Mouse (Mus musculus): ENCODE measurements around the gene Gm10065. TPM values are rescaled to one million over a fixed set of nuclear protein-coding genes. Genes with fewer than 3 reads are reported as not detected.

Gm10065 gene
- polyA plus RNA-seq, 1 experiment from 2014 or later: not detected

MicroRNAs encoded within 50 kb of the gene (microRNA counts, 519-probe panel; counts per million panel counts)
- microRNA mmu-miR-1896: 3,492 counts per million, percentile 63 among the panel's probes with 10 or more counts

Small RNAs within 50 kb of the gene (microRNA-seq; reads per million reads assigned to microRNA genes)
- gene Mir1896: not detected

Other genes starting within 250 kb of the Gm10065 start
- gene Gpx5, start 186.7 kb downstream of the Gm10065 start, polyA plus RNA-seq (2015; fragmentation: Nextera tagmentation; extraction: Ambion mirVana): not detected in 2 replicates
- 0.28 and 0.52 TPM in 2 replicates for gene Gpx6, start 167.3 kb downstream of the Gm10065 start, polyA plus RNA-seq (2015; fragmentation: Nextera tagmentation; extraction: Ambion mirVana)
- not detected in 2 replicates for gene Olfr1367, start 132.5 kb downstream of the Gm10065 start, polyA plus RNA-seq (2015; fragmentation: Nextera tagmentation; extraction: Ambion mirVana)
- gene Zscan12, start 116.6 kb downstream of the Gm10065 start, polyA plus RNA-seq (2015; fragmentation: Nextera tagmentation; extraction: Ambion mirVana): 14.6 and 15.3 TPM in 2 replicates
- 101 and 105 TPM in 2 replicates for gene Zkscan3, start 76.7 kb downstream of the Gm10065 start, polyA plus RNA-seq (2015; fragmentation: Nextera tagmentation; extraction: Ambion mirVana)
- 3.5 and 3.7 TPM in 2 replicates for gene Pgbd1, start 38.4 kb downstream of the Gm10065 start, polyA plus RNA-seq (2015; fragmentation: Nextera tagmentation; extraction: Ambion mirVana)
- gene Zscan26, start 25.7 kb downstream of the Gm10065 start, polyA plus RNA-seq (2015; fragmentation: Nextera tagmentation; extraction: Ambion mirVana): 37.8 and 37.9 TPM in 2 replicates
- gene Nkapl, start 10.9 kb downstream of the Gm10065 start, polyA plus RNA-seq (2015; fragmentation: Nextera tagmentation; extraction: Ambion mirVana): 2.9 and 3.1 TPM in 2 replicates
- 4.0 and 4.9 TPM in 2 replicates for gene Zkscan4, start 534 bp downstream of the Gm10065 start, polyA plus RNA-seq (2015; fragmentation: Nextera tagmentation; extraction: Ambion mirVana)
- gene AK157302, start 15.8 kb upstream of the Gm10065 start, polyA plus RNA-seq (2015; fragmentation: Nextera tagmentation; extraction: Ambion mirVana): 0.14 and 0.49 TPM in 2 replicates
- gene Gm11273, start 22.0 kb upstream of the Gm10065 start, polyA plus RNA-seq (2015; fragmentation: Nextera tagmentation; extraction: Ambion mirVana): 6.4 and 6.9 TPM in 2 replicates
- 7.0 and 8.2 TPM in 2 replicates for gene Zkscan8, start 51.7 kb upstream of the Gm10065 start, polyA plus RNA-seq (2015; fragmentation: Nextera tagmentation; extraction: Ambion mirVana)
- gene Olfr1366, start 63.4 kb upstream of the Gm10065 start, polyA plus RNA-seq (2015; fragmentation: Nextera tagmentation; extraction: Ambion mirVana): 0.10 and 0.15 TPM in 2 replicates
- 0.05 TPM in 1 of 2 replicates, not detected in the other for gene Olfr1535, start 80.5 kb upstream of the Gm10065 start, polyA plus RNA-seq (2015; fragmentation: Nextera tagmentation; extraction: Ambion mirVana)
- gene Olfr1364, start 102.3 kb upstream of the Gm10065 start, polyA plus RNA-seq (2015; fragmentation: Nextera tagmentation; extraction: Ambion mirVana): not detected in 2 replicates
- not detected in 2 replicates for gene Olfr1362, start 134.6 kb upstream of the Gm10065 start, polyA plus RNA-seq (2015; fragmentation: Nextera tagmentation; extraction: Ambion mirVana)
- not detected in 2 replicates for gene Olfr11, start 163.1 kb upstream of the Gm10065 start, polyA plus RNA-seq (2015; fragmentation: Nextera tagmentation; extraction: Ambion mirVana)
- not detected in 2 replicates for gene Olfr1361, start 183.9 kb upstream of the Gm10065 start, polyA plus RNA-seq (2015; fragmentation: Nextera tagmentation; extraction: Ambion mirVana)
- gene Olfr1360, start 198.0 kb upstream of the Gm10065 start, polyA plus RNA-seq (2015; fragmentation: Nextera tagmentation; extraction: Ambion mirVana): not detected in 2 replicates
- not detected in 2 replicates for gene Olfr1359, start 218.7 kb upstream of the Gm10065 start, polyA plus RNA-seq (2015; fragmentation: Nextera tagmentation; extraction: Ambion mirVana)
- 3.3 and 3.4 TPM in 2 replicates for gene Hist1h2bl, start 236.7 kb upstream of the Gm10065 start, polyA plus RNA-seq (2015; fragmentation: Nextera tagmentation; extraction: Ambion mirVana)
- gene Hist1h2ai, start 237.0 kb upstream of the Gm10065 start, polyA plus RNA-seq (2015; fragmentation: Nextera tagmentation; extraction: Ambion mirVana): 34.6 and 46.9 TPM in 2 replicates
- gene Hist1h3h, start 238.2 kb upstream of the Gm10065 start, polyA plus RNA-seq (2015; fragmentation: Nextera tagmentation; extraction: Ambion mirVana): 22.6 and 23.4 TPM in 2 replicates
- 6.1 and 7.8 TPM in 2 replicates for gene Hist1h2bm, start 242.6 kb upstream of the Gm10065 start, polyA plus RNA-seq (2015; fragmentation: Nextera tagmentation; extraction: Ambion mirVana)

Data from limb, embryonic 13.5 days (tissue).